Mouse (Mus musculus) cortical plate, adult 2 months (tissue): Measurements from ENCODE around the gene Ahr. TPM values are rescaled to one million over a fixed set of nuclear protein-coding genes. Genes with fewer than 3 reads are reported as not detected.
A peak's percentile ranks its signal among the peaks of the same experiment; 100 is the strongest.

ENCODE experiments used
- H3K27ac ChIP-seq: fragments of 200-500 bp; 2 replicates; pipeline ENCODE4 v1.5.1; 2012; ENCODE audit warnings: low read length, control low read depth, inconsistent platforms; ENCODE audit not compliant: insufficient read depth
- H3K4me1 ChIP-seq: fragments of 200-500 bp; 2 replicates; pipeline ENCODE4 v1.6.1; 2011; ENCODE audit warnings: low read length; ENCODE audit not compliant: control insufficient read depth, insufficient read depth
- H3K4me3 ChIP-seq: fragments of 200-500 bp; 2 replicates; pipeline ENCODE4 v1.5.1; 2011; ENCODE audit warnings: mild to moderate bottlenecking, low read length, control low read depth; ENCODE audit not compliant: insufficient read depth
- CTCF ChIP-seq: fragments of 200-500 bp; IDR thresholded peaks from 2 replicates; pipeline ENCODE4 v1.5.1; 2011; ENCODE audit warnings: mild to moderate bottlenecking, control low read depth, low read length; ENCODE audit not compliant: insufficient read depth; ENCODE audit errors: extremely low read depth
- POLR2A ChIP-seq: fragments of 200-500 bp; IDR thresholded peaks from 2 replicates; pipeline ENCODE4 v1.6.1; 2011; ENCODE audit warnings: mild to moderate bottlenecking, low read length, control low read depth; ENCODE audit not compliant: insufficient read depth; ENCODE audit errors: extremely low read depth
- polyA plus RNA-seq: library from polyadenylated mRNA; depleted of rRNA; stranded (reverse); fragments of >200 nt; gene quantifications from 2 replicates; pipeline ENCODE4 v1.2.3, GENCODE M21; 2012; rRNA removed

Gene Ahr
- 5.4 TPM in 2 replicates for polyA plus RNA-seq

DNA sequence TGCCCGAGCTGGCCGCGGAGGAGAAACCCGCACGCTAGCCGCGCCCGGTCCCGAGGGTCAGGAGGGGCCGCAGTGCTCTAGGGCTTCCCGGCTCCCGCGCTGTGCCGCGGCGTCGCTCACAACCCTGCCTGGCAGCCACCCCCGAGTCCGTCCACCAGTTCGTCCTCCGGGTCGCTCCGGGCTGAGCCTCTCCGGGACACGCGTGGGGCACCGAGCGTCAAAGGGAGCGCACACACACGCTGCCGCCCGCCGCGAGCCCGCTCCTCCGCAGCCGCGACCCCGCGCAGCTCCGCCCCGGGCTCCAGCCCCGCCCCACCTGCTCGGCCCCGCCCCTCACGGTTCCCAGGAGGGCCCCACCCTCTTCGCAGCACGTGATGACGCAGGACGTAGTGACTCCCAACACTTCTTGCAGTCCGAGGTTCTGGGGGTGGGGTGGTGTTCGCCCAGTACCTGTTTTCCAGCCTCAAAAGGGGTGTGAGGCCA lies at the start of gene Ahr:
Gene Ahr, minus strand, starts transcription at position 285 of the 483 bp plus-strand sequence.
- Histone ChIP-seq H3K4me3 (peak within 1 kb of the TSS; percentile 65), H3K27ac (peak within 1 kb of the TSS; percentile 38; the same call in 1 of the 2 replicates), H3K4me1 (no peaks in the 10 kb centered on the region)
- no peak for TF ChIP-seq CTCF
- peak; percentile 61; the same call in 1 of the 2 replicates for TF ChIP-seq POLR2A

DNA sequence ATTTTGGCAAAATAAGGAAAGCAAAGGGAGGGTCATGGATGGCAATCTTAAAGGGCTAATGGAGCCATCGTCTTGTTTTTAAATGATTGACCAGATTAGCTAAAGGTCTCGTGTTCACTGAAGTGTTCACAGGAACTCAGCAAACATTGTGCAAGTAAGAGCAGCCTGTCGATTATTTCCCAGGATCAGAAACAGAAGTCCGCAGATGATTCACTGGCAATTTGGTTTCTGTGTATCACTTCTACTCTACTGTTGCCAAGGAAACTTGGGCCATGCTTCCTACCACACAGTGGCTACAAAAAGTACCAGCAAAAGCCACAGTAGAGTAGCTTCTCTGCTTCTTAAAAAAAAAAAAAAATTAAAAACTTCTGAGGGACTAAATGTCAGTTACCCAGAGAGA lies 44.0 kb upstream of the Ahr start:
- Histone ChIP-seq H3K27ac (no peak overlapping the region), H3K4me3 (no peak overlapping the region), H3K4me1 (no peaks in the 10 kb centered on the region)
- TF ChIP-seq POLR2A (no peak), CTCF (no peak)

DNA sequence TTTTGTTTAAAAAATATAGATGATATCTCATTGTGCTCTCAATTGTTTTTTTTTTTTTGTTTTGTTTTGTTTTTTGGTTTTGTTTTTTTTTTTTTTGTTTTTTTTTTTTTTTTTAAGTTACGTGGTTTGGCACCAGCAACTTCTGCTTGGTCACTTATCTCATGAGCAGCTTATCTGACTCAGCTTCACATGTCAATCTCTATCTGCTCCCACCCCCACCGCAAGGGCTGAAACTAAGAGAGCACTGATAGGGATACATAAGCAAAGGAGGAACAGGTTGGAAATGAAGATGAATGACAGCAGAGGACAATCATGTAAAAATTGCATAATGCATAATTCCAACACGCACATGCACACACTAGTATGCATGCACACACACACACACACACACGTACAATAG lies 41.3 kb upstream of the Ahr start:
- TF ChIP-seq CTCF (no peak), POLR2A (no peak)
- no peak overlapping the region for H3K27ac ChIP-seq
- H3K4me1 ChIP-seq: no peaks in the 10 kb centered on the region
- H3K4me3 ChIP-seq: no peak overlapping the region

DNA sequence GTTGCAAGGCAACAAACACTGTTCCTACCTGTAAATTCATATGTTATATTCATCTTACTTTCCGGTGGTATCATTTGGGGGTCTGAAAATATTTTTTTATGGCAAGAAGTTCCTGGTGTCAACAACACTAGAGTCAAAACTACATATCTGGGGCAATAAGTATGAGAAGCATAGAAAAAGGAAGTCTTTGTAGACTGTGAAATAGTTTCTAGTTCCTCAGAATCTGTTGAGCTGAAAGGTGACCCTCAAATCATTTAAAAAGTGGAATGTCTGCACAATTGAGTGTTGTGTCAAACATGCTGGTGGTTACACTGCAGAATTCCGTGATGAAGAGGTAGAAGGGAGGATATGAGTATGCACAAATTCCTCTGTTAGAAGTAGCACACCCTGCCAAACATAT lies 38.9 kb upstream of the Ahr start:
- Histone ChIP-seq H3K4me1 (no peaks in the 10 kb centered on the region), H3K4me3 (no peak overlapping the region), H3K27ac (no peak overlapping the region)
- TF ChIP-seq POLR2A (no peak), CTCF (no peak)

DNA sequence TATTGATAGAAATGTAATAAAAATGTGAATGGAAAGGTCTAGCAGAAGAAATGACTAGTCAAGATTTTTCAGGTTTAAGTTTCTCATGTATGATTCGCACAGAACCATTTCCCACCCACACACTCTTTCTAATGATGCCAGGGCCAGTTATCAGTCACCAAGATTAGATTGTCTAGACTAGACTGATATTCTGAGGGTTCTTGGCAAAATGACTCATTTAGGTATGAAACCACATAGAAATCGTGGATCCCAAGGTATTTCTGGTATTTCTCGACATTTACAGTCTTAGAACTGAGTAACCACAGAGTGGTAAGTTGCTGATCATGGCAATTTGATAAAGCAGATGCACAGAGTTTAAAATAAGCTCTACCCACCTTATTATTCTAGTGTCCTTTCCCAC lies 28.0 kb upstream of the Ahr start:
- H3K27ac ChIP-seq: no peak overlapping the region
- no peaks in the 10 kb centered on the region for H3K4me1 ChIP-seq
- no peak overlapping the region for H3K4me3 ChIP-seq
- no peak for TF ChIP-seq POLR2A
- TF ChIP-seq CTCF: no peak

DNA sequence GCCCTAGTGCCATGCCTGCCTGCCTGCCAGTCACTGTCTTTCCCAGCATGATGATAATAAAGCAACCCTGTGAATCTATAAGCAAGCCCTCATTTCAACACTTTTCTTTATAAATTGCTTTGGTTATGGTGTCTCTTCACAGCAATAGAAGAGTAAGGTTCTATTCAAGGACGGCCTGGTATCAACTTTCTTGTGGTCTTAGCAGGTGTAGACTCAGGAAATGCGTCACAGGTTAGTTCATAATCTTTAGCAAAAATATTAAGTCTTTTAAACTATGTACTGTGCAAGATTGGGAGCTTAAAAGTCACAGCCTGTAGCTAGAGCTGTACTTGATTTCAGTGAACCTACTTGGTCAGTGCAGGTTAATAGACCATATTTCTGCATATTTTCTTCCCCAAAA lies 24.0 kb upstream of the Ahr start:
- H3K27ac ChIP-seq: no peak overlapping the region

DNA sequence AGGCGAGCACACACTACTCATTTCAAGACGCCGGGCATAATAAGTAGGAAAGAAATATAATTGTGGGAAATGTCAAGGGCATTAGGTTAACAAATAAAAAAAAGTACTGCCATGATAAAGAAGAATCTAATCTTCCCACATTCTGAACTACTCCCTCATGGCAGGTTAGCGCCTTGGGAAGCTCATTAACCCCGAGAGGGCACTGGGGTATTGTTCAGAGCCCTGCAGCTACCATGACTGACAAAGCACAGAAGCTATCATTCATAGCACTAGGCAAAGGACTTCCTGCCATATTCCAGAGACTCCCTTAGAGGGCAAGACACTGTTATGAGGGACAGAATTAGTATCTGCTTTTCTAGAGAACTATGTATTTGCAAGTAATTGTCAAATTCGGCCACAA lies 21.1 kb upstream of the Ahr start:
- Histone ChIP-seq H3K27ac (no peak overlapping the region), H3K4me3 (no peak overlapping the region), H3K4me1 (no peaks in the 10 kb centered on the region)
- TF ChIP-seq CTCF: no peak
- no peak for TF ChIP-seq POLR2A

More for the DNA sequence above, 24.0 kb upstream of the Ahr start:
- no peak overlapping the region for H3K4me3 ChIP-seq
- no peaks in the 10 kb centered on the region for H3K4me1 ChIP-seq
- TF ChIP-seq CTCF: no peak
- TF ChIP-seq POLR2A: no peak

DNA sequence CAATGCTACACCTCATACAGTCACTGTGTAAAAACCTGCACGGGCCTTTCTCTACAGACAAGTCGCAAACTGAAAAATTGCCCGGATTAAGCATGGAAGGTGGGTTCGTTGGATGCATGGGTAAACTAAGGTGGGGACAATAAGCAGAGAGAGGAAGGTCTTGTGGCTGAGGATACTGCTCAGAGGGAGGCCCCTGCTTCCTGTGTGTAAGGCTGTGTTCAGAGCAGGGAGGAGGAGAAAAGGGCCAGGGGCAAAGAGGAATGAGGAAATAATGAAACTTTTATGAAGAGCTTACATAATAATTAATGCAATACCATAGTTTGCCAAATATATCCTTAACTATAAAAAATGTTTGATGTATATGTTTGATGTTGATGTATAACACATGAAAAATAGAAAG lies 19.5 kb upstream of the Ahr start:
- no peak for TF ChIP-seq CTCF
- TF ChIP-seq POLR2A: no peak
- Histone ChIP-seq H3K27ac (no peak overlapping the region), H3K4me1 (no peaks in the 10 kb centered on the region), H3K4me3 (no peak overlapping the region)

DNA sequence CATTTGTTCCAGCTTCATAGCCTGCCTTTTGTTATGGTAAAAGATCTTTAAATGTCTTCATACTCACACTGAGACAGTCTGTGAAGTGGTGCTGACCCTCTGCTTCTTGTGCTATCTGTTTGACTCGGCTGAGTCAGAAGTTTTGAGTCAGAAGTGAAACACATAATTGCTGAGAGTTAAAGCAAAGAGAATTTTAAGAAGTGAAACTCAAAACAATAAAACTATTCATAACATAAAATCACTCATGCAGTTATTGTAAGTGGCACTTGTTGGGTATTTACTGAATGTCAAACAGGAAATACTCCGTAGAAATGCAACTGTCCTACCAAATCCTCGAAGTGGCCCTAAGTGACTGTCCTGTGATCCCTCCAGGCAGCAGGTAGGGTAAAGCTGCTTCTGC lies 18.3 kb upstream of the Ahr start:
- no peak for TF ChIP-seq POLR2A
- TF ChIP-seq CTCF: no peak
- Histone ChIP-seq H3K4me1 (no peaks in the 10 kb centered on the region), H3K27ac (no peak overlapping the region), H3K4me3 (no peak overlapping the region)

DNA sequence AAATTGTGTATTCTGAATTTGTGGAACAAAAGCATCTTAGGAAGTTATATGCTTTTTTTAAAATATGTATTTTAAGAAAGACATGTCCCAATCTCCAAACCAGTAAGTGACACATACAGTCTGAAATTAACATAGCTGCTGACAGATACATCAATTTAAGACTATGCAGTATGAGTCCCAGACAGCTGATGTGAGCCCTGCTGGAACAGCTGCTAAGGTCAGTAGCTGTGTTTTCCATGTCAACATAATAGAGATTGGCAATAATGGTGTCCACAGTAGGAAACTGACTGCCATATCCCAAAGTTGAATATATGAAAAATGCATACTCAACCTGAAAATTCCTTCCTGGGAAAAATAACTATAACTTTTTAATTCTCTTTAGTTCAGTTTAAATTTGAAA lies 15.5 kb upstream of the Ahr start:
- no peak overlapping the region for H3K27ac ChIP-seq

DNA sequence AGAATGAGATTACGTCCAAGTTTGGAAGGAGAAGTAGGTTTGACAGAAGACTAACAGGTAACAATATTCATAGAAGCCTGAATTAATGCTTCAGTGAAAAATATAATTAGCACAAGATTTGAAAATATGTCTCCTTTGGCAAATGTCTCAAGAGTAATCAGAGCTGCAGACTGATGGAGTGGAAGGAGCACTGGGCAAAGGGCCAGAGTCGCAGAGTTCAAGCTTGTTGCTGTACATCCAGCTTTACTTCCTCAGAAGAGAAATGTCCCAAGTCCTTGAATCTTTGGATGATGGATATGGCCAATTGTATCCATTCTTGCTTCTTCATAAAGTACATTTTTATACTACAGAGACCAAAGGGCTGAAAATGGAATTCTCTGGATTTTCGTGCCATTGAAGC lies 8.0 kb upstream of the Ahr start:
- no peaks in the 10 kb centered on the region for H3K4me1 ChIP-seq
- no peak for TF ChIP-seq CTCF
- TF ChIP-seq POLR2A: no peak
- H3K4me3 ChIP-seq: no peak overlapping the region
- no peak overlapping the region for H3K27ac ChIP-seq

More for the DNA sequence above, 15.5 kb upstream of the Ahr start:
- TF ChIP-seq CTCF: no peak
- no peak for TF ChIP-seq POLR2A
- Histone ChIP-seq H3K4me3 (no peak overlapping the region), H3K4me1 (no peaks in the 10 kb centered on the region)
